Mouse (Mus musculus): ENCODE data around the gene Mymx.

GRCm38 (mm10) chr17:45579554-45579953, 22.3 kb downstream of the Mymx start:
- no peak for TF ChIP-seq CTCF (IDR thresholded peaks at IDR 0.05; ENCODE audit: borderline replicate concordance, insufficient read depth, low read length)
- TF ChIP-seq POLR2A (IDR thresholded peaks at IDR 0.05; ENCODE audit: low read depth, low read length): no peak
